Mouse (Mus musculus): ENCODE results near the gene Pip5k1c.

The Pip5k1c gene

GRCm38 (mm10) chr10:81323791-81324530, 31.2 kb downstream of the Pip5k1c start:
- no peak for DNase-seq (ENCODE audit: low spot score)

GRCm38 (mm10) chr10:81325176-81325575, 32.4 kb downstream of the Pip5k1c start:
- DNase-seq (ENCODE audit: low spot score) = no peak

- no peak for DNase-seq (ENCODE audit: low spot score)
Observed at GRCm38 (mm10) chr10:81325781-81326180, 33.0 kb downstream of the Pip5k1c start.

GRCm38 (mm10) chr10:81326858-81327257, 34.1 kb downstream of the Pip5k1c start:
- DNase-seq (ENCODE audit: low spot score) = no peak

- no peak for DNase-seq (ENCODE audit: low spot score)
Observed at GRCm38 (mm10) chr10:81327959-81328358, 35.2 kb downstream of the Pip5k1c start.

GRCm38 (mm10) chr10:81328386-81328785, 35.6 kb downstream of the Pip5k1c start, which contains the start of gene Tbxa2r:
TSS of gene Tbxa2r (plus strand) at chr10:81328731.
- no peak for DNase-seq (ENCODE audit: low spot score)

GRCm38 (mm10) chr10:81329194-81329975, 36.6 kb downstream of the Pip5k1c start:
- no peak for DNase-seq (ENCODE audit: low spot score)

- DNase-seq (ENCODE audit: low spot score) = no peak
Observed at GRCm38 (mm10) chr10:81330007-81330406, 37.2 kb downstream of the Pip5k1c start.

GRCm38 (mm10) chr10:81332277-81332676, 39.5 kb downstream of the Pip5k1c start:
- no peak for DNase-seq (ENCODE audit: low spot score)

- DNase-seq (ENCODE audit: low spot score) = no peak
Observed at GRCm38 (mm10) chr10:81334324-81334723, 41.6 kb downstream of the Pip5k1c start.

GRCm38 (mm10) chr10:81335393-81336340, 42.9 kb downstream of the Pip5k1c start:
- DNase-seq (ENCODE audit: low spot score) = no peak

GRCm38 (mm10) chr10:81336558-81336957, 43.8 kb downstream of the Pip5k1c start:
- no peak for DNase-seq (ENCODE audit: low spot score)

GRCm38 (mm10) chr10:81340551-81341332, 48.0 kb downstream of the Pip5k1c start:
- DNase-seq (ENCODE audit: low spot score) = no peak

GRCm38 (mm10) chr10:81341333-81341949, 48.7 kb downstream of the Pip5k1c start:
- DNase-seq (ENCODE audit: low spot score) = no peak

- DNase-seq (ENCODE audit: low spot score) = no peak
Observed at GRCm38 (mm10) chr10:81342686-81343505, 50.1 kb downstream of the Pip5k1c start, which contains the start of gene Gipc3. TSS of gene Gipc3 (minus strand) at chr10:81343266.

GRCm38 (mm10) chr10:81344421-81345161, 51.8 kb downstream of the Pip5k1c start:
- DNase-seq (ENCODE audit: low spot score) = no peak

GRCm38 (mm10) chr10:81345162-81345534, 52.4 kb downstream of the Pip5k1c start:
- DNase-seq (ENCODE audit: low spot score) = no peak

GRCm38 (mm10) chr10:81346453-81347067, 53.8 kb downstream of the Pip5k1c start:
- no peak for DNase-seq (ENCODE audit: low spot score)

- DNase-seq (ENCODE audit: low spot score) = no peak
Observed at GRCm38 (mm10) chr10:81349146-81349545, 56.4 kb downstream of the Pip5k1c start.

Measured in ovary, postnatal 14 days (tissue).